Mouse (Mus musculus) brain, embryonic 14.5 days (tissue): ENCODE measurements around the gene Cfap20.

ENCODE experiments used
- CTCF ChIP-seq: fragments of 200-500 bp; IDR thresholded peaks from 2 replicates; pipeline ENCODE4 v1.5.1; 2012; ENCODE audit warnings: inconsistent platforms, mild to moderate bottlenecking, moderate library complexity, borderline replicate concordance; ENCODE audit not compliant: insufficient read depth, insufficient read length; ENCODE audit errors: extremely low read depth
- POLR2A ChIP-seq: fragments of 200-500 bp; IDR thresholded peaks from 2 replicates; pipeline ENCODE4 v1.6.1; 2012; ENCODE audit warnings: mild to moderate bottlenecking, inconsistent platforms, borderline replicate concordance; ENCODE audit not compliant: poor library complexity, insufficient read depth, insufficient read length, severe bottlenecking; ENCODE audit errors: extremely low read depth

DNA sequence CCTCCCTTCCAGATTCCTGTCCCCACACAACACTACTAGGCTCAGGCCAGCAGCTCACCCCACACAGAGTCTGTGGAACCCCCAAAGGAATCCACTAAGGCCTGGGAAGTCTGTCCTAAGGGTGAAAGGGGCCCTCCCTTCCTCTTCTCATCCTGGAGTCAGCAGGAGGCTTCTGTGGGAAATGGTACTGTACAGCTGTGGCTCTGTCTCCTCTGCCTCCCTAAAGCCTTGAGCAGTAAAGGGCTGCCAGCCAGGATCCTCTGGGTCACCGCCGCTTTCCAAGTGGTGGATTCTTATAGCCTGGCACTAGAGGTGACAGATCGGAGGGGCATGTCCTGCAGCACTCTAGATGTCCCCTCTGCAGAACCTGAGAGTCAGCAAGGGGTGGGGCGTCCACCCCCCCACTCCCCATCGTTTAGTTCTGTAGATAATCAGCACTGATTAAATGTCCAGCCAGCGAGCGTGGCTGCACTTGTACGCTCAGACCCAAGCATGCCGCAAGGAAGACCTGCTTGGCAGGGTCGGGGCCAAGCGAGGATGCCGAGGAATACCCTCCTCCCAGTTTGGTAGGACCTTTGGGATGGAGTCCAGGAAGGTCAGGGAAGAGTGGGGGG is 61.2 kb downstream of the Cfap20 start:
- TF ChIP-seq CTCF, result no peak
- TF ChIP-seq POLR2A, result no peak
